Mouse (Mus musculus): ENCODE measurements around the gene Rundc1. TPM values are rescaled to one million over a fixed set of nuclear protein-coding genes. Genes with fewer than 3 reads are reported as not detected.

The Rundc1 gene
- polyA plus RNA-seq, 1 experiment from 2014 or later: 18.6 TPM

Small RNA genes lying within 50 kb of the gene (microRNA-seq; reads per million reads assigned to microRNA genes)
- gene Mir6929: not detected

Other genes with a start within 250 kb of the Rundc1 start
- 0.14 and 0.44 TPM in 2 replicates for gene Ccr10, start 249.6 kb upstream of the Rundc1 start, polyA plus RNA-seq (2014; fragmentation: Nextera tagmentation; extraction: Ambion mirVana)
- gene Ezh1, start 198.6 kb upstream of the Rundc1 start, polyA plus RNA-seq (2014; fragmentation: Nextera tagmentation; extraction: Ambion mirVana): 11.2 and 12.4 TPM in 2 replicates
- gene Ramp2, start 179.1 kb upstream of the Rundc1 start, polyA plus RNA-seq (2014; fragmentation: Nextera tagmentation; extraction: Ambion mirVana): 72.6 and 73.3 TPM in 2 replicates
- gene Vps25, start 171.4 kb upstream of the Rundc1 start, polyA plus RNA-seq (2014; fragmentation: Nextera tagmentation; extraction: Ambion mirVana): 124 and 126 TPM in 2 replicates
- 6.4 and 7.6 TPM in 2 replicates for gene Wnk4, start 164.5 kb upstream of the Rundc1 start, polyA plus RNA-seq (2014; fragmentation: Nextera tagmentation; extraction: Ambion mirVana)
- 1.6 and 2.5 TPM in 2 replicates for gene Cntd1, start 146.1 kb upstream of the Rundc1 start, polyA plus RNA-seq (2014; fragmentation: Nextera tagmentation; extraction: Ambion mirVana)
- 190 and 196 TPM in 2 replicates for gene Coa3, start 146.0 kb upstream of the Rundc1 start, polyA plus RNA-seq (2014; fragmentation: Nextera tagmentation; extraction: Ambion mirVana)
- gene Becn1, start 122.8 kb upstream of the Rundc1 start, polyA plus RNA-seq (2014; fragmentation: Nextera tagmentation; extraction: Ambion mirVana): 174 and 177 TPM in 2 replicates
- gene Psme3, start 108.9 kb upstream of the Rundc1 start, polyA plus RNA-seq (2014; fragmentation: Nextera tagmentation; extraction: Ambion mirVana): 154 and 157 TPM in 2 replicates
- 1.4 and 1.8 TPM in 2 replicates for gene Aoc2, start 100.0 kb upstream of the Rundc1 start, polyA plus RNA-seq (2014; fragmentation: Nextera tagmentation; extraction: Ambion mirVana)
- not detected in 2 replicates for gene Aoc3, start 94.5 kb upstream of the Rundc1 start, polyA plus RNA-seq (2014; fragmentation: Nextera tagmentation; extraction: Ambion mirVana)
- not detected in 2 replicates for gene G6pc, start 57.5 kb upstream of the Rundc1 start, polyA plus RNA-seq (2014; fragmentation: Nextera tagmentation; extraction: Ambion mirVana)
- 87.8 and 92.8 TPM in 2 replicates for gene Aarsd1, start 7.5 kb upstream of the Rundc1 start, polyA plus RNA-seq (2014; fragmentation: Nextera tagmentation; extraction: Ambion mirVana)
- 9.9 and 12.5 TPM in 2 replicates for gene Gm27029, start 289 bp upstream of the Rundc1 start, polyA plus RNA-seq (2014; fragmentation: Nextera tagmentation; extraction: Ambion mirVana)
- 6.9 and 7.1 TPM in 2 replicates for gene Ptges3l, start 248 bp downstream of the Rundc1 start, polyA plus RNA-seq (2014; fragmentation: Nextera tagmentation; extraction: Ambion mirVana)
- gene Rpl27, start 17.2 kb downstream of the Rundc1 start, polyA plus RNA-seq (2014; fragmentation: Nextera tagmentation; extraction: Ambion mirVana): 389 and 414 TPM in 2 replicates
- 2.4 and 3.1 TPM in 2 replicates for gene Ifi35, start 23.3 kb downstream of the Rundc1 start, polyA plus RNA-seq (2014; fragmentation: Nextera tagmentation; extraction: Ambion mirVana)
- gene Rnd2, start 39.9 kb downstream of the Rundc1 start, polyA plus RNA-seq (2014; fragmentation: Nextera tagmentation; extraction: Ambion mirVana): 43.9 and 49.0 TPM in 2 replicates
- 52.3 and 55.8 TPM in 2 replicates for gene Vat1, start 41.1 kb downstream of the Rundc1 start, polyA plus RNA-seq (2014; fragmentation: Nextera tagmentation; extraction: Ambion mirVana)
- 20.3 and 20.4 TPM in 2 replicates for gene Brca1, start 126.9 kb downstream of the Rundc1 start, polyA plus RNA-seq (2014; fragmentation: Nextera tagmentation; extraction: Ambion mirVana)
- 89.0 and 99.1 TPM in 2 replicates for gene Nbr1, start 127.1 kb downstream of the Rundc1 start, polyA plus RNA-seq (2014; fragmentation: Nextera tagmentation; extraction: Ambion mirVana)
- 1.6 and 2.5 TPM in 2 replicates for gene Tmem106a, start 157.2 kb downstream of the Rundc1 start, polyA plus RNA-seq (2014; fragmentation: Nextera tagmentation; extraction: Ambion mirVana)
- not detected in 2 replicates for gene Gm11634, start 174.2 kb downstream of the Rundc1 start, polyA plus RNA-seq (2014; fragmentation: Nextera tagmentation; extraction: Ambion mirVana)
- 24.1 and 30.7 TPM in 2 replicates for gene Rdm1, start 202.1 kb downstream of the Rundc1 start, polyA plus RNA-seq (2014; fragmentation: Nextera tagmentation; extraction: Ambion mirVana)
- gene Arl4d, start 240.5 kb downstream of the Rundc1 start, polyA plus RNA-seq (2014; fragmentation: Nextera tagmentation; extraction: Ambion mirVana): 23.9 and 29.5 TPM in 2 replicates

All from neural tube, embryonic 11.5 days (tissue).